Mouse (Mus musculus): ENCODE measurements around the gene Gm17631.

GRCm38 (mm10) chr6:129824004-129824403 is 38.4 kb upstream of the Gm17631 start:
- TF ChIP-seq POLR2A (IDR thresholded peaks at IDR 0.05; ENCODE audit: borderline replicate concordance, low read depth, low read length) (no peak), CTCF (IDR thresholded peaks at IDR 0.05; ENCODE audit: low read depth, low read length) (no peak)

All from bone marrow macrophage, adult 2 months (primary cell).